Mouse (Mus musculus) heart, embryonic 15.5 days (tissue): ENCODE data around the gene Ms4a7. TPM values are rescaled to one million over a fixed set of nuclear protein-coding genes. Genes with fewer than 3 reads are reported as not detected.
"Not testable (repeated sequence)": the region's sequence is repeated elsewhere in the genome, so short reads cannot be mapped to it uniquely, and the experiment has no call there.

ENCODE experiments used
- ATAC-seq: fragments of 200-750 bp; cut with Nextera tagmentation; replicated peaks from 2 replicates; pipeline ENCODE4 v1.8.0; 2017; ENCODE audit warnings: low read depth, moderate TSS enrichment; ENCODE audit not compliant: insufficient number of reproducible peaks, insufficient read depth, low FRiP score
- H3K27ac ChIP-seq: fragments of 300-500 bp; sonication (generic); 2 replicates; pipeline ENCODE4 v1.5.1; 2015; ENCODE audit warnings: mild to moderate bottlenecking, inconsistent platforms
- H3K27me3 ChIP-seq: fragments of 300-500 bp; sonication (generic); 2 replicates; pipeline ENCODE4 v1.6.1; 2015; ENCODE audit warnings: inconsistent platforms
- H3K36me3 ChIP-seq: fragments of 300-500 bp; sonication (generic); 2 replicates; pipeline ENCODE4 v1.6.1; 2015; ENCODE audit warnings: mild to moderate bottlenecking, inconsistent platforms
- H3K4me1 ChIP-seq: fragments of 300-500 bp; sonication (generic); replicated peaks from 2 replicates; pipeline ENCODE4 v1.6.1; 2015; ENCODE audit warnings: inconsistent platforms
- H3K4me2 ChIP-seq: fragments of 300-500 bp; sonication (generic); 2 replicates; pipeline ENCODE4 v1.6.1; 2015; ENCODE audit warnings: inconsistent platforms, mild to moderate bottlenecking, moderate library complexity
- H3K4me3 ChIP-seq: fragments of 300-500 bp; sonication (generic); 2 replicates; pipeline ENCODE4 v1.5.1; 2015; ENCODE audit warnings: mild to moderate bottlenecking, inconsistent platforms
- H3K9ac ChIP-seq: fragments of 300-500 bp; sonication (generic); 2 replicates; pipeline ENCODE4 v1.6.1; 2015; ENCODE audit warnings: mild to moderate bottlenecking, inconsistent platforms
- H3K9me3 ChIP-seq: fragments of 300-500 bp; sonication (generic); replicated peaks from 2 replicates; pipeline ENCODE4 v1.6.1; 2016; ENCODE audit warnings: inconsistent platforms
- WGBS: fragments of 180-500 bp; shearing (Covaris S2); methylation state at CpG from one replicate; pipeline ENCODE4 v1.1.7; 2015; ENCODE audit warnings: mixed read lengths; 5-methylcytosine and 5-hydroxymethylcytosine counted together
- polyA plus RNA-seq: library from polyadenylated mRNA; unstranded; fragments of >200 nt; fragmentation: Nextera tagmentation; extraction: Ambion mirVana; gene quantifications from 2 replicates; pipeline ENCODE4 v1.2.1, GENCODE M21; 2015

The Ms4a7 gene
- polyA plus RNA-seq, 1 experiment from 2014 or later, result 4.6 TPM

- H3K9ac ChIP-seq, result no peak overlapping the region
- H3K9me3 ChIP-seq, result no peaks in the 10 kb centered on the region
- no peak overlapping the region for H3K27ac ChIP-seq
- ATAC-seq, result no peak
- no peak overlapping the region for H3K4me3 ChIP-seq
- H3K27me3 ChIP-seq, result no peaks in the 10 kb centered on the region
- no peaks in the 10 kb centered on the region for H3K4me1 ChIP-seq
- no peaks in the 10 kb centered on the region for H3K36me3 ChIP-seq
- H3K4me2 ChIP-seq, result no peak overlapping the region
- WGBS, result 56% methylated on average over 1 of the region's 1 CpGs
These were observed 14.8 kb downstream of the Ms4a7 start for GRCm38 (mm10) chr19:11321123-11321522.

DNA sequence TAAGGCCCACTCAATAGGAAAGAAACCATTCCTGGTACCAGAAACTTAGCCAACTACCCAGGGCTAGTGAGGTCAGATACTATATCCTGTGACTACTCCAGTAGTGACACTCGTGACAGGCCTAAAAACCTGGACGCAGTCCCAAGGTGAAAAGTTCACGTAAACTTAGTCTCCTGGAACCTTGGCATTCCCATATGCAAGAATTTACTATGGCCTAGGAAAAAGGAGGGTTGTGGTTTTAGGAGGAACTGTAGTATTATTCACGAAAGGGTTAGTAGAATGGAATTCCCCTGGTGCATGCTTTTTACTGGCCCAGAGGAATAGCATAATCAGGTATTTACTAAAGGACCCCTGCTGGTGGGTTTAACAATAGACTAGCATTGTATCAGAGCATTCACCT is 19.2 kb downstream of the Ms4a7 start:
- Histone ChIP-seq H3K4me1 (no peaks in the 10 kb centered on the region), H3K36me3 (no peaks in the 10 kb centered on the region), H3K9me3 (no peaks in the 10 kb centered on the region), H3K4me3 (no peak overlapping the region), H3K9ac (no peak overlapping the region), H3K27me3 (no peaks in the 10 kb centered on the region), H3K4me2 (no peak overlapping the region), H3K27ac (no peak overlapping the region)
- WGBS, result 78% methylated on average over 4 of the region's 4 CpGs
- no peak for ATAC-seq

DNA sequence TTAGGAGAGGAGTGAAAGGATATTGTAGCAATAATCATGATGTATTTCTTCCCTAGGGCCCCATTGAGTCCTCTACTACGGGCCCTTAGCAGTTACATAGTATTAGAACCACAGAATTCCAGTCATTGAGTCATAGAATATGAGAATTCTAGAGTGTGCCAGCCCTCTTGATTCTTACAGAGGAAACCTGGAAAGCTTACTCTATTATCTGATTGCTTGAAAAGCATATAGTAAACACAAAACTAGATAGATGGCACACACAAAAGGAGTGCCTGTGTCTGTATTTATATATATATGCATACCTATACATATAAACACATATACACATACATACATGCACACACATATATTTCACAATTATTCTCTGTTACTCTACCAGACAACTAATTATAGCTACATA is 21.6 kb downstream of the Ms4a7 start, which contains the start of gene Ms4a14:
Ms4a14 (minus strand) TSS at position 101 of the 400 bp plus-strand sequence.
- ATAC-seq, result no peak
- no peaks in the 10 kb centered on the region for H3K27me3 ChIP-seq
- H3K4me1 ChIP-seq, result no peaks in the 10 kb centered on the region
- no peaks in the 10 kb centered on the region for H3K9me3 ChIP-seq
- no peaks in the 10 kb centered on the region for H3K36me3 ChIP-seq
- 79% methylated on average over 1 of the region's 1 CpGs for WGBS
- no peak within 1 kb of the TSS for H3K4me2 ChIP-seq
- H3K4me3 ChIP-seq, result no peak within 1 kb of the TSS
- no peak within 1 kb of the TSS for H3K9ac ChIP-seq
- no peak within 1 kb of the TSS for H3K27ac ChIP-seq

DNA sequence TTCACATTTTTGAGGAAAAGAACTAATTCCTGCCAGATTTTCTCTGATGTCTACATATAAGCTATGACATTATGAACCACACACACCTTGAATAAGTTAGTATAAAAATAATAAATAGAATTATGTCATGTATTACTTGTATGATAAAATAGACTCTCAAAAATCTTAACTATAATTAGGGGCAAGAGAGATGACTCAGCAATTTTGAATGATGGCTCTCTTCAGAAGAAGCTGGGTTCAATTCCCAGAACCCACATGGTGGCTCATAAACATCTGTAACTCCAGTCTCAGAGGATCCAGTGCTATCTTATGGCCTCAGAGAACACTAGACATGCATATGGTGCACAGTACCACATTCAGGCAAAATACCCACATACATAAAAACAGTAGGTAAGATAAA is 27.1 kb downstream of the Ms4a7 start:
- Histone ChIP-seq H3K9ac (no peak overlapping the region), H3K4me1 (no peaks in the 10 kb centered on the region), H3K36me3 (no peaks in the 10 kb centered on the region), H3K4me2 (no peak overlapping the region), H3K4me3 (no peak overlapping the region), H3K27me3 (no peaks in the 10 kb centered on the region), H3K27ac (no peak overlapping the region), H3K9me3 (no peaks in the 10 kb centered on the region)
- no peak for ATAC-seq

- not testable (repeated sequence) for H3K4me1 ChIP-seq, H3K9ac ChIP-seq, H3K36me3 ChIP-seq, H3K27ac ChIP-seq, ATAC-seq, H3K4me2 ChIP-seq, H3K27me3 ChIP-seq, H3K4me3 ChIP-seq, H3K9me3 ChIP-seq
- 52% methylated on average over 4 of the region's 4 CpGs for WGBS
These were observed 36.4 kb downstream of the Ms4a7 start for GRCm38 (mm10) chr19:11299529-11299928.

DNA sequence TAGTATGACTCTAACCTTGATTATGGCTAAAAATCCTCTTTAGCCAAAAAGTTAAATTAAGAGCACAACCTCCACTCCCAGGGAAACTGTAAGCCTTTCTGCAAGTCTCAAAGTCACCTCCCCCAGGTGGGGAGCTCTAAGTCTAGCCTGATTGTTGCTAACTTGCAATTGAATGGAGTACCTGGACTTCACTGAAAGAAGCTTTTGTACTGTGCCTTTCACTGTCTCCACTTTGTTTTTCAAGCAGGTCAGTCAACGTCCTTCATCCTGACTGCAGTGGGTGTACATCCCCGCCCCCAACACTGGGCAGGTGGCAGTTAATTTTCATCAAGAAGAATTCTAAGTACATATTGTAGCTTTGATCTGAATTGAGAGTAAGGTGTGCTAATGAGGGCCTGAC is 37.0 kb downstream of the Ms4a7 start:
- H3K4me2 ChIP-seq, result no peak overlapping the region

DNA sequence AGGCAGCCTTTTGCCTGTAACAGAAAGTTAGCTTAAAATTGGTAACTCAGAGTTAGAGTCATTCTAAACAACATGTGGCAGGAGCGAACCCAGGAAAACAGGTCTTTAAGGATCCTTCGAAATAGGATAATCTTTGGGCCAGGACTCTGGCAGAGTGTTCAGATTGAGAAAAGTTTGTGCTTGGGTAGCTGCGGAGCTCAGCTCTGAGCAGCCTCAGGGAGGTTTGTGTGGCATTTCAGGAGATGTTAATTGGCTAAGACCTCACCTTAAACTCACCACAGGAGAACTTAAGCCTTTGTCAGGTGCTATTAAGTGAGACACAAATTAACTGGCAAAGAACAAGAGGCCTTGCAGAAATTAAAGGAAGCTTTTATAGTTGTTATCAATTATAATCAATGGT is 42.3 kb downstream of the Ms4a7 start:
- Histone ChIP-seq H3K4me2 (peak overlapping the region; percentile 61), H3K9ac (peak overlapping the region; percentile 31; the same call in 1 of the 2 replicates), H3K4me3 (peak overlapping the region; percentile 48)
- not testable (repeated sequence) for H3K36me3 ChIP-seq, H3K4me1 ChIP-seq, H3K27ac ChIP-seq, H3K9me3 ChIP-seq, H3K27me3 ChIP-seq, ATAC-seq
- WGBS, result 6% methylated on average over 3 of the region's 3 CpGs

More for the DNA sequence above, 37.0 kb downstream of the Ms4a7 start:
- Histone ChIP-seq H3K27ac (no peak overlapping the region), H3K9me3 (no peaks in the 10 kb centered on the region), H3K4me1 (no peaks in the 10 kb centered on the region), H3K4me3 (no peak overlapping the region), H3K27me3 (no peaks in the 10 kb centered on the region), H3K36me3 (no peaks in the 10 kb centered on the region), H3K9ac (no peak overlapping the region)
- 65% methylated on average over 2 of the region's 2 CpGs for WGBS
- ATAC-seq, result no peak

DNA sequence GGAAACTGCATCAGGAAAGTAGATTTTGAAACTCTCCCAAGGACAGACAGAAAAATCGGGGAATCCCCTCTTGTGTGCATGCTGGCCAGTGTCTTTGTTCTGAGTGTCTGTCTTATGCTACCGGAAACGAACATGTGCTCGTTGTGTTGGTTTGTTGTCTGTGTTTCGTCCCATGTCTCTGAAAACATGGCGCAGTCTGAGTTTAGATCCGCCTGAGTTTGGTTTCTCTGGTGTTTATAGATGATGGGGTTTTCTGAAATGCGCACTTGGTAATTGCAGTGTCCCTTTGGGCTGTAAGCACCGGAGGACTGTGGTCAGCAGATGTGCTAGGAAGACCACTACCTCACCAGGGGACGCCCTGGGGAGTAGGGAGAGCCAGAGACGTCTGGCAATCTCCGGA is 43.0 kb downstream of the Ms4a7 start:
- H3K9me3 ChIP-seq, result no peaks in the 10 kb centered on the region
- H3K36me3 ChIP-seq, result no peaks in the 10 kb centered on the region
- no peak for ATAC-seq
- peak overlapping the region; percentile 48 for H3K4me3 ChIP-seq
- H3K9ac ChIP-seq, result peak overlapping the region; percentile 5; the same call in 1 of the 2 replicates
- H3K27me3 ChIP-seq, result no peaks in the 10 kb centered on the region
- 4% methylated on average over 12 of the region's 12 CpGs for WGBS
- H3K4me2 ChIP-seq, result peak overlapping the region; percentile 61
- H3K4me1 ChIP-seq, result no peaks in the 10 kb centered on the region
- no peak overlapping the region; the same call in 1 of the 2 replicates for H3K27ac ChIP-seq

DNA sequence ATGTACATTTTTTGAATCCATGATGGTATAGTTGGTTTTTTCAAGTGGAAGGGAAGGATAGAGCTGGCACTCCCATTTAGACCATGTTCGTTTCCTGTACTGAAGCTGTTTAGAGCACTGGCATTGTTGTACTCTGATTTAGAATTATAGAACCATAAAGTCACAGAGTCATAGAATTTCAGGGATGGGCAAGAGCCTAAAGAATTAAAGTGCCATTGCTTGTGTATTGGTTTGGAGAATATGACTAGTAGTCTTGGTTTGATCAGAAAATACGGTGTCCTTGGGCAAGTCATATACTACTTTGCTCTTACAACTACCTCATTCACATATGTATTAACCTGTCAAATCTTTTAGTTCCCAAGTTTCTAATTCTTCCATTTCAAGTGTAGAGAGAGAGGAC is 52.2 kb downstream of the Ms4a7 start, which contains the start of gene Ms4a5:
Ms4a5 (minus strand) TSS at position 101 of the 400 bp plus-strand sequence.
- Histone ChIP-seq H3K27me3 (no peaks in the 10 kb centered on the region), H3K27ac (no peak within 1 kb of the TSS)
- WGBS, result 77% methylated on average over 2 of the region's 2 CpGs

DNA sequence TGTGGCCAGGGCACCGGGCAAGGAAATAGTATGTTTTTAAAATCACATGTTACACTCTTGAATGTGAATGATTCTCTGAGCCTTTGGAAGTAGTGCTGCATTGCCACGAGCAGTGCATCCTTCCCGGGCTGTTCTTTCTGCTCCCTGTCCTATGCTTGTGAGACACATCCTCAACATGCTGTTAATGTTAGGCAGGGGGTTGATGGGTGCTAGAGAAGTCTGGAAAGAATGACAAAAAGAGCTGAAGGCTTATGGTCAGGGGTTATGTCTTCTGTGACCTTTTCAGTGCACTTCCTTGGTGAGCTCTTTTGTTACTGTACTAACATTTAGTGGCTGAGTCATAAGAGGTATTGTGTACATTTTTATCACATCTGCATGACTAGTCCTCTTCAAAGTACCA is 55.7 kb downstream of the Ms4a7 start:
- ATAC-seq, result no peak
- Histone ChIP-seq H3K36me3 (no peaks in the 10 kb centered on the region), H3K27ac (no peak overlapping the region), H3K4me2 (no peak overlapping the region), H3K4me1 (no peaks in the 10 kb centered on the region), H3K9ac (no peak overlapping the region), H3K4me3 (no peak overlapping the region), H3K27me3 (no peaks in the 10 kb centered on the region), H3K9me3 (no peaks in the 10 kb centered on the region)
- 88% methylated on average over 3 of the region's 3 CpGs for WGBS

More for the DNA sequence above, 52.2 kb downstream of the Ms4a7 start, which contains the start of gene Ms4a5:
- no peaks in the 10 kb centered on the region for H3K9me3 ChIP-seq
- no peak for ATAC-seq
- no peak within 1 kb of the TSS for H3K9ac ChIP-seq
- no peak within 1 kb of the TSS for H3K4me2 ChIP-seq
- H3K36me3 ChIP-seq, result no peaks in the 10 kb centered on the region
- no peak within 1 kb of the TSS for H3K4me3 ChIP-seq
- H3K4me1 ChIP-seq, result no peaks in the 10 kb centered on the region

DNA sequence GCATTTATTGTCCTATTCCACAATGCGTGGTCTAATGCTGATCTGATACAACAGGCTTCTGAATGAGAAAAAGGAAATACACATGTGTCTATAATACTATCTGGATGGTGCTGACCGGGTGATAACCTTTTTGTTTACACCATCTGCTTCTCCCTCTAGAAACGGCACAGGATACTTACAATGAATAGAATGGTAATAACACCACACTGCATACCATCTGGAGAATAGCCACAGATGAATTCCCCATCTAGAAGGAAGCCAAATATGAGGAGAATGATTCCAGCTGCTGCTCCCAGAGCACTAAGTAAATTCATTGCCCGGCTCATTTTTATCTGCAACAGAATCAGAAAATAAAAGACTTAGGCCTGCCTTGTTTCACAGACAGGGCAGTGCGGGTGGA is 59.5 kb downstream of the Ms4a7 start:
- H3K4me2 ChIP-seq, result no peak overlapping the region
- no peaks in the 10 kb centered on the region for H3K27me3 ChIP-seq
- H3K27ac ChIP-seq, result no peak overlapping the region
- H3K9me3 ChIP-seq, result no peaks in the 10 kb centered on the region
- H3K4me3 ChIP-seq, result no peak overlapping the region
- no peak for ATAC-seq
- 51% methylated on average over 5 of the region's 5 CpGs for WGBS
- H3K4me1 ChIP-seq, result no peaks in the 10 kb centered on the region
- no peaks in the 10 kb centered on the region for H3K36me3 ChIP-seq
- H3K9ac ChIP-seq, result no peak overlapping the region
